Mouse (Mus musculus): ENCODE measurements at regions not wholly inside any gene's neighbourhood (a gene's known extent, or its start where the extent isn't known, plus 50 kb on each side); places are given as distances from the start of the nearest gene placed in this dataset.

GRCm38 (mm10) chr2:34038982-34039381 lies 151.2 kb upstream of the Mvb12b start:
- no peak for DNase-seq

- DNase-seq: no peak
Measured at GRCm38 (mm10) chr2:34033212-34033611, 145.5 kb upstream of the Mvb12b start.

DNA sequence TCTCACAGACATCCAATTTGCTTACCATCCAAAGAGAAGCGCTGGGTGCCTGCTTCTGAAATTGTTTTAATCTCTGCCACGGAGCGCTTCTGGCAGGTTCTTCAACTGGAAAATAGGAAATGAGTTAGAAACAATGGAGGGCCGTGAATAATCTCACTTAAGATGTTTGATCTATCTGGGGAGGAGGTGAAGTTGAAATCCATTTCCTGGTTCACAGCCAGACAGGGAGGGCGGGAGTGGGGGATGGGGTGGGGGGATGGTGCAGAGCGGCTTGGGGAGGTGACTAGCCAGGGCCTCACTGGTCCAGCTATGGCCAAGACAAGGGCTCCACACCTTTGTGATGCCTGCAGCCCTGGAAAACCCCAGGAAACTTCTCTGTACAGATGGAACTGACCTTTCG lies 143.7 kb upstream of the Mvb12b start:
- no peak for DNase-seq

DNA sequence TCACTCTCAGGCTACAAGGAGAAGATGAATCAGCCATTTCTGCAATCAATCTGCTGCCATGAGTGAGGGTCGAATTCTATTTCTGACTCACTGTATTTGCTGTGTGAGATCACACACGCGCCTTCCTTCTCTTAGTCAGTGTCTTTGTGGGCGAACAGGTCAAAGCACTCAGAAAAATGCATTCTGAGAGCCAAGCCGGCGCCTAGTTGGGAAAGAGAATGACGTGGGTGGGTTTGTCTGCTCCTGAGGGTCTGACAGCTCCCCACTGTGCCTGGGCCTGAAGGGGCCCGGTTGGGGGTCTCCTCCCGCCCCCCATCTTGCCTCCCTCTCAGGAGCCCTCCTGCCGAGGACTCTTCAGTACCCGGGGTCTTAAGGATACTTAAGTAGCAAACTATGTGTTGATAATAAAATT lies 143.3 kb upstream of the Mvb12b start:
- no peak for DNase-seq

DNA sequence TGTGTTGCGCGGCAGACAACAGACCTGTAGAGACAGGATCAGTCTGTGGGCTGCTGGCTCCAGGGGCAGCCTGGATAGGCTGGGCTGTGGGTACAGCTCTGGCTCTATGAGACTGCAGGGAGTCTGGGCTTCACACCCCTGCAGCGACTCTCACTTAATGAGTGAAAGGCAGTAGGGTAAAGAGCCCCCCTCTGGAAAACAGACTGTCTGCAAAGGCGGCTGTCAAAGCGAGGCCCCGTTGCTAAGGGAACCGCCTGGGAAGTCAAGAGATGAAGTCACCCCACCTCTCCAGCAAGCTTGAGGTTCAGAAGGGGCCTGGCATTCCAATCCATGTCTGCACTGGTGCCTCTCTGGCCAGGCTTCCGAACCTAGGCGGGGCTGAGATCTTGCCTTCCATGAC lies 139.7 kb upstream of the Mvb12b start:
- DNase-seq: no peak

DNA sequence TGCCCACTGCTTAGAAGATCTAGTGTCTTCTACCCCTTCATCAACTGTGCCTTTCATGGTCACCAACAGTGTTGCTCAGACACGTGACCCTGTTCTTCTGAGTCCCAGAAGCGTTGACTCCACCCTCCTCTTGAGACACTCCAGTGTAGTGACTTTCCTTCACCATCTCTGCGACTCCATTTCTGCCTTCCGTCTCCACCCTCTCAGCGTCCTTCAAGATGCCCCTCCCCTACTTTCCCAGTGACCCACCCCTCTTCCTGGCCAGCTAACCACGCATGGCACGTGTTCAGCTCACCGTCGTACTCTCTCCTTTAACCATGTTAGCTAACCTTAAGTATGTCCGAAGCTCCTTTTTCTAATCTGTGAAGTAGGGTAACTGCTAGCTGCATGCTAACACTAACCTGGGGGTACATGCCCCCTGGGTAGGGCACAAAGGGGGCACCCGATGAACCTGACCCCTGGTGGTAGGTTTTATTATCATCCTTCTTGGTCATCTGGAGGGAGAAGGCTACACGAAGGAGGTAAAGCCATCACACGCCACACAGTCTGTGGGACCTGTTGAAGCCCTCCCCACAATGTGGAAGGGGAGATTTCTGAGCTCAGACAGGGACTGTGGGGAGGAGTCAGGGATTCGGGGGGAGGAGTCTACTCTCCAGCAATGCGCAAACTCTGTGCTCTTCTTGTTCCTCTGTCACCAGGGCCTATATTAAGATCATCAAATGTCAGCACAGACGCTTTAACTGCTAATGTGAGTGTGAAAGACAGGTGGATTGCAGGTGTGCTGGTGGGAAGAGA lies 139.0 kb upstream of the Mvb12b start:
- no peak for DNase-seq

- DNase-seq: peak; percentile 23 to 66
Measured at GRCm38 (mm10) chr2:34025715-34026360, 138.1 kb upstream of the Mvb12b start.

DNA sequence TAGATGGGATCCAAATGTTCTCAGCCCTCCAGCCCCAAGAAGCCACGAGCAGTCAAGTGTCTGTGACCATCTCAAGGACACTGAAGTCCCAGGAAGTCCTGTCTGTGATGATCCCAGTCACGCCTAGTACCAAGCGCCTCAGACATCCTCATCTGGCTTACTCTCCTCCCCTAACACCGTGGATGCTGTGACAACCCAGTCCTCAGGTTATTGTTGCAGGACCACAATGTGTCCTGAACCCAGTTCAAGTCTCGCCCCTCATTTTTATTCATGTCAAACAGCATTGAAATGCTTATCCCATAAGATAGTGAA lies 129.4 kb upstream of the Mvb12b start:
- DNase-seq: no peak

GRCm38 (mm10) chr2:34016350-34017141 lies 128.8 kb upstream of the Mvb12b start:
- DNase-seq: no peak

DNA sequence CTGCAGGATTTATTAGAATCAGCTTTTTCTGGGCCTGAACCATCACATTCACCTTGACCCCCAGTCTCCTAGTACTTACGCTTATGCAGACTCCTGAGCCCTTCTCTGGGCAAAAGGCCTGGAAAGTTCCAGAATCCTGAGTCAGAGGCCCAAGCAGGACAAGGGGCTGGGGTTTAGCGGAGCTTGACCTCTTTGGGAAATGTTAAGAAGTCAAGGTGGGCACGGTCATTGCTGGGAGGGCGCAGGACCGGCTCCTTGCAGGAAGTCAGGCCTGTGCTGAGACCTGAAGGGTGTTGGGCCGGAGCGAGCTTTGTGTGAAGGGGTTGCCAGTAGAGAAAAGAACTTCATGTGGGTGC lies 127.9 kb upstream of the Mvb12b start:
- no peak for DNase-seq

DNA sequence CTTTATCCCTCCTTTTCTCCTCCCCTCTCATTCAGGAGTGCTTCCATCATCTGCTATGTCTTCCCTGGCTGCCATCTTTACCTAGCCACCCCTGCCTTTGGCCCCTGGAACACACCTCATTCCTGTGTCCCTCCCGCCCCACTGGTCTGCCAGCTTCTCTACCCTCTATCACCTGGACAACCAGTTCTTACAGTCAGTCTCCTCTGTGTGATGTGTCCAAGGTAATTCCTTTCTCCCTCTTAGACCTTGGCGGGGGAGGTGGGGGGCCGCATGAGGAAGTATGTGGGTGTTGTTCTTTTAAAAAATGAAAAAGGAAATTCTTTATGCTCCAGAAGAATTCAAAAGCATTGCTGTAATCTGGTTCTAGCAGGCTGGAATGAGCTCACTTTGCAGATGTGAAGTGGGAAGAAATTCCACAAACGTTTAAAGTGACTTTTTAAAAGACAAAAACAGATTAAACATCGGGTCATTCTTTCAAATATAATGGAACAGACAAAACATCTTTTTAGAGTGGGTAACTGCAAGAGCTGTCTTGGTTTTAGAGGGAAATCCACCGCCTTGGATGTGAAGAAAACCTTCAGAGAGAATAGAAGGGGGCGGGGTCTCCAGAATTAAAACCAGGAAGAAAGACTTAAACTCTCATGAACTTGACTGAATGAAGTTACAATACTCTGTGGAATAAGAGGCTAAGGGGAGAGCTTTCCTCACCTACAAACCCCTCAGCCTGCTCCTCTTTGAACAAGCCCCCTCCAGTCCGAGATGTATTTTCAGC lies 127.3 kb upstream of the Mvb12b start:
- DNase-seq: no peak

GRCm38 (mm10) chr2:34010166-34010565 lies 122.4 kb upstream of the Mvb12b start:
- no peak for DNase-seq

DNA sequence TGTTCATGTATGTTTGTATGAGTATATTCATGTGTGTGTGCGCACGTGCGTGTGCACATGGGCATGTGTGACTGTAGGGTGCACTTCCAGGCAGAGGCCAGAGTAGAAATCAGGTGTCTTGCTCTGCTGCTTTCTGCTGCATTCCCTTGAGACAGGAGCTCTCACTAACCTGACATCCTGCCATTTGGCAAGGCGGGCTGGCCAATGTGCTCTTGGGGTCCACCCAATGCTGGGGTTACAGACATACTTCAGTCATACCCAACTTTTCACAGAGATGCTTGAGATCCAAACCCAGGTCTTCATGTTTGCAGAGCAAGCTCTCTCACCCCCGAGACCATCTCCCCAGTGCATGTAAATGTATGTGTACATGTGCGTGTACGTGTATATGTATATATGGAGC lies 120.2 kb upstream of the Mvb12b start:
- DNase-seq: no peak

GRCm38 (mm10) chr2:33997106-33997505 lies 109.4 kb upstream of the Mvb12b start:
- no peak for DNase-seq

- DNase-seq: no peak
Measured at GRCm38 (mm10) chr2:33996331-33996730, 108.6 kb upstream of the Mvb12b start.

DNA sequence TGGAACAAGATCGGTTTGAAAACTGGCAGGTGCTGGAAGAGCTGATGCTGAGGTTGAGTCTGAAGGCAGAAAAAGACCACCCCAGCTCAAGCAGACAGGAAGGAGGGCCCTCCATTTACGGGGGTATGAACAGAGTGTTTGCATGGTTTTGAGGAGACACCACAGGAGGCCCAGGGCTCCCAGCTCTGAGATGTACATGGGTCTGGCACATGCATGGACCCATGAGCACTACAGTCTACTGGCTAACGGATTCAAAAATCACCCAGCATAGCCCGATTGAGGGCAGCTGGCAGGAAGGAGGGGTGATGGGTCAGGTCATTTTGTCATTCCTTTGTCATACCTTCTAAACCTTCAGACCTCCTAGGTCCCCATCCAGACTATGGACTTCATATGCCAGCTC lies 103.6 kb upstream of the Mvb12b start:
- no peak for DNase-seq

DNA sequence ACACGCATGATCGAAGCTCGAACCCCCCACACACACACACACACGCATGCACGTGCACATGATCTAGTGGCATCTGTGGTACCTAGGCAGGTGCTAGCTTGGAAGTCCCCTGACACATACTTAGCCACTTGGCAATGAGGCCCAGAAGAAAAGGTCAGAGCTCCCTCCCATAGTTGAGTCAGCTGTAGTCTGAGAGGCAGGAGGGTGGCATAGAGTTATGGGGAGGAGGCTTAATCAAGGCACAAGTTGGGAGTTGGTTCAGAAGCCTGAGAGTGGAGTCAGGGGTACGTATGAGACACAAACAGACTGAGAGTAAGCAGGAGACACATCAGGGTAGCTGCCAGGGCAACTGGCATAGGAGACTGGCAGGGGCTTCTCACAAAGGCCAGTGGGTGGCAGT lies 103.0 kb upstream of the Mvb12b start:
- no peak for DNase-seq

DNA sequence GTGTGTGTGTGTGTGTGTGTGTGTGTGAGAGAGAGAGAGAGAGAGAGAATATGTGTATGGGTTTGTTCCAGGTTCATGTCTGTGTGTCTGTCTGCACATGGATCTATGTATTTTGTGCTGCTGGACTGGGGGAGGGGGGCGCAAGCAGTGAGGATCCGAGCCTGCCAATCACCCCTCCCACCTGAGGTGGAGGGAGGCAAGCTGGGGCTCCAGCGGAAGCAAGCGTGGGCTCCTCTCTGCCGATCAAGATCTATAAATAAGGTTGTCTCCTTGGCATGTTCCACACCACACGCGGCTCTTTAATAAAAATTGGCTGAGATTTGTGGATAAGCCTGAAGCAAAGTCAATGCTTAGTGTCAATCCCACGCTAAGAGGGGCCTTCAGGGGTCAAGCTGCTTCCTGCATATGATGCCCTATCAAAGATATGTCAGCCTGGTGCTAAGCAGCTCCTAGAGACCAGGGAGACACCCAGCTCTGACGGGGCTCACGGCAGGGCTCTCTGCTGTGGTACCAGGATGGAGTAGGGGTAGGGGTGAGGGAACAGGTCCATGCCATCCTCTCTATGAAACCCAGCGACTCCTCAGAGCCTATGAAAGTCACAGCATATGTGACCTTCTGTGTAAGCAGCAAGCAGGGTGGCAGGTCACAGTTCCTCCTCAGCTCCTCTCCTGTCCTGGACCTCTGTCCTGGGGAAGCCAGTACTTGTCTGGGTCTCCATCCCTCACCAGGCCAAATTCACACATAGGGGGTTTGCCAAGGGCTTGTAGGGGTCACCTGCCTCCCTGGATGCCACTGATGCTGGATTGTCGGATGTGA lies 102.0 kb upstream of the Mvb12b start:
- DNase-seq: no peak

DNA sequence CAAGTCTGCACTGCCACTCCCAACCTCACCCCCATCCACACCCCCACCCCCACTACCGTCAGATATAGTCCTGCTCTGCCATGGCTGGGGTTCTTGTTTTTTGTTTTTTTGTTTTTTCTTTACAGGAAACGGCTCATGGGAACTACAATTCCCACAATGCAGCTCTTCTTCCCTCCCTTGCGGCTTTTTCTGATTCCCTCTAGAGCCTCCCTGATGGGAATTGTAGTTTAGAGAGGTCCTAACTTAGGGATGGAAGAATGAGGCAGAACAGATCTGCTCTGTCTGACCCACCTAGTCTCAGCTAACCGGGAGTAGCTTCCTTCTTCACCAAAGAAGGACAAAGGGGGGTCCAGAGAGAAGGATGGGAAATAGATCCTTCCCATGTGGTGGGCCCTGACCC lies 98.7 kb upstream of the Mvb12b start:
- peak; percentile 40 to 43 for DNase-seq

DNA sequence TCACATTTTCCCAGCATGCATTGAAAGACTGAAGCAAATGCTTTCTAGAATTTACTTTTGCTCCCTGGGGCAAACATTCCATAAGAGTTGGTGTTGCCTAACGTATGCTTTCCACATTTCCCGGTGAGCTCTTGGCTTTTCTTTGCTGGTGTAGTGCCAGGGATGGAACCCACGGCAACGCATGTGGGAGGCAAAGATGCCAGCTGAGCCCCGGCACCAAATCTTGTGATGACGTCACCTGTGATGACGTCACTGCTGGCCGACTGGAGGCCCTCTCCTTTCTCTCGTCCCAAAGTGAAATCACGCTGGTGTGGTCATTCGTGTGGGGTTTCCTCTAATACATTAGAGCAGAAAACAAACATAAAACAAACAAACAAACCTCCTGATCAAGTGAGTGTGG lies 97.6 kb upstream of the Mvb12b start:
- no peak for DNase-seq

DNA sequence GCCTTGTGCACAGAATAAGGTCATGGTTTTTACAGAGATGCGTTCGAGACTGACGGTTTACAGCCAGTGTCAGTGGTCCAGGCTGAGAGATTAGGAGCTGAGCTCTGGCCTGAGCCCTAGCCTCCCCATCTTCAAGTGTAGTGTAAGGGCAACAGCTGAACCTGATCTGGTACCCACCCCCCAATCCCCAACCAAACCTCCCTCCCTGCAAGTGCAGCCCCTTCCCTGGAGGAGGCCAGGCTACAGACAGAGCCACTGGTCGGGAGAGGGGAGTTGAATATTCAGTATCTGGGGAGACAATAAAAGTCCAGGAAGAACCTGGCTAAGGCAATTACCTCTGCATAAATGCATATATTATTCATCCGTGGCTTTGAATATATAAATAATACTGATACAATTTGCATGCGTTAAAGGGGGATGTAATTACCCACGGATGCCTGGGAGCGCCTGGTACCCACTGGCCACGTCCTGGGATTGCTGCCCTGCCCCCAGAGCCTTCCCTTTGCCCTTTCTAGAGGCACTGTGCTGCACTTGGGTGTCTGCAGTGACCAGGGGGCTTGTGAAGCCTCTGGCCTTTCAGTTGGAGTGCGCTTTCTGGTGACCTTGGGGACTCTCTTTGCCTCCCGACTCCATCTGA lies 95.5 kb upstream of the Mvb12b start:
- DNase-seq: no peak

DNA sequence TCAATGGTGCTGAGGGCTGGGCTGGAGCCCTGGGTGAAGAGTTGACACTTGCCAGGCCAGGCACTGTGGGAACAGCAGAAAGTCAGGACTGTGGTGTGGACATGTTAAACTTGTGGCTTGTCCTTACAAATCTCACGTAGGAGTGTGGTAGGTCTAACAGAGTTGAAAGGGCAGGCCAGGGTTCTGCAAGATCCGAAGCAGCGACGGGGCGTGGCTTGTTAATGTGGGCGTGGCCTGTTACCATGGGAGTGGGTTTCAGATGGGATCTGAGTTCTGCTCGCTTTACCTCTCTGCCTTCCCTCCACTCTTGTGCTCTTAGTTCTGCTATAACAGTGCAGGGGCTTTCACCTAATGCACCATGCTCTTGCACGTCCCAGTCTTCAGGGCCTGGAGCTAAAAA lies 94.2 kb upstream of the Mvb12b start:
- DNase-seq: no peak
